Mouse (Mus musculus) heart, adult 8-10 months (tissue): Measurements from ENCODE around the gene Myoc. TPM values are rescaled to one million over a fixed set of nuclear protein-coding genes. Genes with fewer than 3 reads are reported as not detected.

Experiments
- DNase-seq: peaks from one replicate; pipeline ENCODE4 v3.0.0; 2022; ENCODE audit warnings: low spot score
- microRNA-seq: library from miRNA; unstranded; fragments of <30 nt; microRNA quantifications from one replicate; pipeline ENCODE4 v1.2.0, GENCODE M21; 2022
- total RNA-seq, 4 experiments: library from RNA; stranded (reverse); gene quantifications; 2 replicates each; pipeline ENCODE4 v1.2.4; 2022

Gene Myoc
- total RNA-seq, 4 experiments from 2014 or later: 2.8 to 3.9 (median 3.4) TPM

GRCm38 (mm10) chr1:162648416-162648815, 9.5 kb downstream of the Myoc start:
- DNase-seq: no peak

DNA sequence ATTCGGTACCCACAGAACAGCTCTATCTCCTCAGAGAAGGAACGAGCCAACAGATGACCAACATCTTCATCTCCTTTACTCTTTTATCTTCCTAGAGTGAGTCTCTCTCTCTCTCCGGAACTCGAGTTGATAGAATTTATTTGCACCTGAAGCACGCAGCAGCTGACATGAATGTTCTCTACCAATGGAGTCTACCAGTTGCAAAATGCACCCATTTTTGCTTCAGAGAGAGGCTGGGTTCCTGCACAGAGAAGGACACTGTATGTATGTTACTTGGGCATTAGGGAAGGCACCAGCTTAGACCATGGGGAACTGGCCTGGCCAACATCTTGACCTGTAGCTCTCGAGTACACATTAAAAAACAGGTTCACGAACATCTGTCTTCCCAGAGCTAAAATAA, 19.2 kb downstream of the Myoc start, which contains the start of gene Myocos:
Gene Myocos, minus strand, starts transcription at position 101 of the 400 bp plus-strand sequence.
- DNase-seq: no peak

GRCm38 (mm10) chr1:162660276-162660860, 21.4 kb downstream of the Myoc start:
- DNase-seq: peak; percentile 39

- peak; percentile 81 for DNase-seq
Observed at GRCm38 (mm10) chr1:162664826-162665475, 26.0 kb downstream of the Myoc start.

DNA sequence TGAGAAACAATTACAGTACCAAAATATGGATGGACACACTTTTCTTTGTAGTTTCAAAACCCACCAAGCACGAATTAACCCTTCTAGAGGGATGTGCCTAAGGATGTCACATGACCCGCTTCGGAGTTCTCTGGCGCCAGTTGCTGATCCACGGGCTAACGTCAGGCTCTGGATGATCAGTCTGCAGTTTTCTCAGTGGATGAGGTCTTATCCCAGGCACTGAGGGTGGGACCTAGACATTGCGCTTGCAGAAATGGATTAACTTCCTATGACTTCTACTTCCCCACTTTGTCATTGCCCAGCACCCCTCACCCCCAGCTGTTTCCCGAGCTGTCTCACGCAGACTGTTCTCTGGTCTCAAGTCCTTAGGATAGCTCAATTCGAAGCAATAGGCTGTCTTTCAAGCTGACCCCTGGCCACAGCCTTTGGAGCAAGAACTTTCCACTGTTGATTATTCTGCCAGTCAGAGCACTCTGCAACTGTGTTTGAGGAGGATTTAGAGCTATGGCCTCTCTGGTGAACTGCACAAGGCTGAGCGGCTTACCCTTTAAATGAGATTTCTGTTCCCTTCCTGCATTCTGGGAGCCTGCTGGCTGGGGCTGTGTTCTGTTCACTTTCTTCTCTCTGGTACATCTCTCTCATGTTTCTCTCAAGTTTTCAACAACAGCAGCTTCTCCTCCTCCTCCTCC, 26.7 kb downstream of the Myoc start:
- no peak for DNase-seq

GRCm38 (mm10) chr1:162693721-162694120, 54.8 kb downstream of the Myoc start:
- no peak for DNase-seq

GRCm38 (mm10) chr1:162697866-162698265, 58.9 kb downstream of the Myoc start:
- DNase-seq: no peak

Small RNA genes within 50 kb of the gene (microRNA-seq; reads per million reads assigned to microRNA genes)
- not detected for gene Gm27616

Other genes with a start within 250 kb of the Myoc start
- gene Dnm3, start 161.1 kb upstream of the Myoc start, total RNA-seq: 1 to 10 TPM; 2.6 to 4.6 (median 4.1) TPM
- 1 to 10 TPM; 4.5 to 6.7 (median 5.6) TPM for gene Mettl13, start 90.6 kb upstream of the Myoc start, total RNA-seq
- 10 to 100 TPM; 20.9 to 25.3 (median 24.1) TPM for gene Vamp4, start 68.6 kb upstream of the Myoc start, total RNA-seq
- gene Myocos, start 19.1 kb downstream of the Myoc start, total RNA-seq: not detected
- 10 to 100 TPM; 68.5 to 76.0 (median 71.9) TPM for gene Prrc2c, start 101.4 kb downstream of the Myoc start, total RNA-seq
- not detected for gene Fmo4, start 174.8 kb downstream of the Myoc start, total RNA-seq
- gene Fmo1, start 227.5 kb downstream of the Myoc start, total RNA-seq: 10 to 100 TPM; 31.3 to 36.7 (median 35.1) TPM